Mouse (Mus musculus): Measurements from ENCODE around the gene A2ml1. TPM values are rescaled to one million over a fixed set of nuclear protein-coding genes. Genes with fewer than 3 reads are reported as not detected.
A peak's percentile ranks its signal among the peaks of the same experiment; 100 is the strongest.
"Not testable (repeated sequence)": the region's sequence is repeated elsewhere in the genome, so short reads cannot be mapped to it uniquely, and the experiment has no call there.

Gene A2ml1
- 2.8 and 3.3 TPM in 2 replicates for polyA plus RNA-seq (2014; fragmentation: Nextera tagmentation; extraction: Ambion mirVana)

GRCm38 (mm10) chr6:128581508-128581907, at the start of gene A2ml1:
TSS of gene A2ml1 (minus strand) at chr6:128581608.
- WGBS: 81% methylated on average over 11 of the region's 11 CpGs
- no peaks in the 10 kb centered on the region for H3K27me3 ChIP-seq (replicated peaks; ENCODE audit: control insufficient read depth, insufficient read depth, low read length)
- no peak within 1 kb of the TSS for H3K4me2 ChIP-seq (ENCODE audit: low read length)
- H3K4me3 ChIP-seq (ENCODE audit: low read depth, low read length): no peak within 1 kb of the TSS
- H3K27ac ChIP-seq (ENCODE audit: low read depth, low read length): no peak within 1 kb of the TSS
- no peak for ATAC-seq
- H3K9me3 ChIP-seq (replicated peaks; ENCODE audit: control insufficient read depth, low read length): no peaks in the 10 kb centered on the region
- H3K36me3 ChIP-seq (ENCODE audit: control insufficient read depth, insufficient read depth, low read length): no peaks in the 10 kb centered on the region
- no peak within 1 kb of the TSS for H3K9ac ChIP-seq (ENCODE audit: low read length)
- H3K4me1 ChIP-seq (ENCODE audit: control insufficient read depth, insufficient read depth, low read length): no peaks in the 10 kb centered on the region
- DNase-seq (ENCODE audit: low spot score): no peak

- H3K4me2 ChIP-seq (ENCODE audit: low read length); H3K4me3 ChIP-seq (ENCODE audit: low read depth, low read length); H3K9me3 ChIP-seq (replicated peaks; ENCODE audit: control insufficient read depth, low read length); H3K27me3 ChIP-seq (replicated peaks; ENCODE audit: control insufficient read depth, insufficient read depth, low read length); H3K36me3 ChIP-seq (ENCODE audit: control insufficient read depth, insufficient read depth, low read length); H3K9ac ChIP-seq (ENCODE audit: low read length); H3K27ac ChIP-seq (ENCODE audit: low read depth, low read length); H3K4me1 ChIP-seq (ENCODE audit: control insufficient read depth, insufficient read depth, low read length): not testable (repeated sequence)
- 56% methylated on average over 12 of the region's 13 CpGs for WGBS
- peak; percentile 87 for DNase-seq (ENCODE audit: low spot score)
- ATAC-seq: peak; percentile 95
Observed at GRCm38 (mm10) chr6:128629771-128630739, 48.6 kb upstream of the A2ml1 start.

GRCm38 (mm10) chr6:128625246-128625645, 43.8 kb upstream of the A2ml1 start:
- not testable (repeated sequence) for DNase-seq (ENCODE audit: low spot score); H3K27ac ChIP-seq (ENCODE audit: low read depth, low read length); H3K27me3 ChIP-seq (replicated peaks; ENCODE audit: control insufficient read depth, insufficient read depth, low read length); H3K4me1 ChIP-seq (ENCODE audit: control insufficient read depth, insufficient read depth, low read length); H3K4me2 ChIP-seq (ENCODE audit: low read length); H3K4me3 ChIP-seq (ENCODE audit: low read depth, low read length); ATAC-seq; H3K9ac ChIP-seq (ENCODE audit: low read length); H3K9me3 ChIP-seq (replicated peaks; ENCODE audit: control insufficient read depth, low read length); H3K36me3 ChIP-seq (ENCODE audit: control insufficient read depth, insufficient read depth, low read length)
- whole genome bisulfite sequencing: 95% methylated on average over 6 of the region's 6 CpGs

GRCm38 (mm10) chr6:128624425-128624824, 43.0 kb upstream of the A2ml1 start:
- Histone ChIP-seq H3K4me1 (ENCODE audit: control insufficient read depth, insufficient read depth, low read length) (no peaks in the 10 kb centered on the region), H3K36me3 (ENCODE audit: control insufficient read depth, insufficient read depth, low read length) (no peaks in the 10 kb centered on the region), H3K27ac (ENCODE audit: low read depth, low read length) (no peak overlapping the region), H3K9me3 (replicated peaks; ENCODE audit: control insufficient read depth, low read length) (no peaks in the 10 kb centered on the region), H3K4me3 (ENCODE audit: low read depth, low read length) (no peak overlapping the region), H3K4me2 (ENCODE audit: low read length) (no peak overlapping the region), H3K27me3 (replicated peaks; ENCODE audit: control insufficient read depth, insufficient read depth, low read length) (no peaks in the 10 kb centered on the region), H3K9ac (ENCODE audit: low read length) (no peak overlapping the region)
- 92% methylated on average over 4 of the region's 4 CpGs for WGBS
- ATAC-seq (no peak), DNase-seq (ENCODE audit: low spot score) (no peak)

- not testable (repeated sequence) for H3K36me3 ChIP-seq (ENCODE audit: control insufficient read depth, insufficient read depth, low read length); H3K27me3 ChIP-seq (replicated peaks; ENCODE audit: control insufficient read depth, insufficient read depth, low read length); H3K27ac ChIP-seq (ENCODE audit: low read depth, low read length); H3K4me2 ChIP-seq (ENCODE audit: low read length); H3K9ac ChIP-seq (ENCODE audit: low read length); DNase-seq (ENCODE audit: low spot score); H3K4me1 ChIP-seq (ENCODE audit: control insufficient read depth, insufficient read depth, low read length); ATAC-seq; H3K4me3 ChIP-seq (ENCODE audit: low read depth, low read length); H3K9me3 ChIP-seq (replicated peaks; ENCODE audit: control insufficient read depth, low read length)
- WGBS: 97% methylated on average over 5 of the region's 5 CpGs
Observed at GRCm38 (mm10) chr6:128623433-128623832, 42.0 kb upstream of the A2ml1 start, which contains the start of gene Klrb1a. TSS of gene Klrb1a (minus strand) at chr6:128623533.

GRCm38 (mm10) chr6:128622733-128623132, 41.3 kb upstream of the A2ml1 start:
- H3K27ac ChIP-seq (ENCODE audit: low read depth, low read length): no peak overlapping the region
- ATAC-seq: no peak
- no peaks in the 10 kb centered on the region for H3K4me1 ChIP-seq (ENCODE audit: control insufficient read depth, insufficient read depth, low read length)
- no peak for DNase-seq (ENCODE audit: low spot score)
- no peaks in the 10 kb centered on the region for H3K9me3 ChIP-seq (replicated peaks; ENCODE audit: control insufficient read depth, low read length)
- 56% methylated on average over 2 of the region's 2 CpGs for WGBS
- H3K4me2 ChIP-seq (ENCODE audit: low read length): no peak overlapping the region
- H3K4me3 ChIP-seq (ENCODE audit: low read depth, low read length): no peak overlapping the region
- H3K27me3 ChIP-seq (replicated peaks; ENCODE audit: control insufficient read depth, insufficient read depth, low read length): no peaks in the 10 kb centered on the region
- no peak overlapping the region for H3K9ac ChIP-seq (ENCODE audit: low read length)
- no peaks in the 10 kb centered on the region for H3K36me3 ChIP-seq (ENCODE audit: control insufficient read depth, insufficient read depth, low read length)

- Histone ChIP-seq H3K4me2 (ENCODE audit: low read length) (no peak overlapping the region), H3K27ac (ENCODE audit: low read depth, low read length) (no peak overlapping the region), H3K36me3 (ENCODE audit: control insufficient read depth, insufficient read depth, low read length) (no peaks in the 10 kb centered on the region), H3K4me1 (ENCODE audit: control insufficient read depth, insufficient read depth, low read length) (no peaks in the 10 kb centered on the region), H3K9ac (ENCODE audit: low read length) (no peak overlapping the region), H3K27me3 (replicated peaks; ENCODE audit: control insufficient read depth, insufficient read depth, low read length) (no peaks in the 10 kb centered on the region), H3K4me3 (ENCODE audit: low read depth, low read length) (no peak overlapping the region), H3K9me3 (replicated peaks; ENCODE audit: control insufficient read depth, low read length) (no peaks in the 10 kb centered on the region)
- no peak for DNase-seq (ENCODE audit: low spot score)
- ATAC-seq: no peak
- 80% methylated on average over 9 of the region's 9 CpGs for WGBS
Observed at GRCm38 (mm10) chr6:128606350-128606749, 24.9 kb upstream of the A2ml1 start.

- Histone ChIP-seq H3K4me3 (ENCODE audit: low read depth, low read length) (no peak overlapping the region), H3K4me2 (ENCODE audit: low read length) (no peak overlapping the region), H3K4me1 (ENCODE audit: control insufficient read depth, insufficient read depth, low read length) (no peaks in the 10 kb centered on the region), H3K9ac (ENCODE audit: low read length) (no peak overlapping the region), H3K36me3 (ENCODE audit: control insufficient read depth, insufficient read depth, low read length) (no peaks in the 10 kb centered on the region), H3K27me3 (replicated peaks; ENCODE audit: control insufficient read depth, insufficient read depth, low read length) (no peaks in the 10 kb centered on the region), H3K27ac (ENCODE audit: low read depth, low read length) (no peak overlapping the region), H3K9me3 (replicated peaks; ENCODE audit: control insufficient read depth, low read length) (no peaks in the 10 kb centered on the region)
- peak; percentile 63 for DNase-seq (ENCODE audit: low spot score)
- 46% methylated on average over 5 of the region's 5 CpGs for WGBS
- 0 out of 2 replicates have a peak, but pooled peaks have one; percentile 20 for ATAC-seq
Observed at GRCm38 (mm10) chr6:128604512-128604911, 23.1 kb upstream of the A2ml1 start.

All from forebrain, embryonic 14.5 days (tissue).